Mouse (Mus musculus): ENCODE measurements around the gene Scrn2.

GRCm38 (mm10) chr11:97080291-97080690, 50.6 kb downstream of the Scrn2 start:
- TF ChIP-seq POLR2A (IDR thresholded peaks at IDR 0.05; ENCODE audit: insufficient read depth, low read depth, low read length): no peak
- TF ChIP-seq CTCF (IDR thresholded peaks at IDR 0.05; ENCODE audit: insufficient read depth, low read depth, low read length): no peak

All from olfactory bulb, adult 2 months (tissue).